Mouse (Mus musculus) megakaryocyte, embryonic 14.5 days (primary cell): ENCODE data around the gene Unc13d. TPM values are rescaled to one million over a fixed set of nuclear protein-coding genes. Genes with fewer than 3 reads are reported as not detected.
A peak's percentile ranks its signal among the peaks of the same experiment; 100 is the strongest.

Experiments used
- H3K27me3 ChIP-seq: replicated peaks from 2 replicates; pipeline ENCODE3; 2012; ENCODE audit warnings: inconsistent platforms
- H3K36me3 ChIP-seq: replicated peaks from 2 replicates; pipeline ENCODE3; 2012; ENCODE audit warnings: low read length, inconsistent platforms, mixed read lengths
- H3K4me1 ChIP-seq: 2 replicates; pipeline ENCODE4 v1.6.1; 2012; ENCODE audit warnings: inconsistent platforms
- H3K4me3 ChIP-seq: replicated peaks from 2 replicates; pipeline ENCODE3; 2012; ENCODE audit warnings: moderate library complexity, mild to moderate bottlenecking, inconsistent platforms
- H3K9me3 ChIP-seq: 2 replicates; pipeline ENCODE4 v1.6.1; 2012; ENCODE audit warnings: inconsistent platforms
- FLI1 ChIP-seq: IDR thresholded peaks from 2 replicates; pipeline ENCODE4 v1.6.1; 2012; ENCODE audit warnings: low read length, inconsistent platforms, mixed read lengths
- GATA1 ChIP-seq: IDR thresholded peaks from 3 replicates; pipeline ENCODE4 v1.6.1; 2012; ENCODE audit warnings: mixed read lengths, low read length, inconsistent platforms, borderline replicate concordance
- polyA plus RNA-seq: library from polyadenylated mRNA; stranded (reverse); fragments of >175 nt; gene quantifications from 2 replicates; pipeline ENCODE4 v1.2.3, GENCODE M21; 2012; ENCODE audit warnings: low replicate concordance; ENCODE audit not compliant: insufficient read depth

The Unc13d gene
- polyA plus RNA-seq, 1 experiment, result 221 TPM

DNA sequence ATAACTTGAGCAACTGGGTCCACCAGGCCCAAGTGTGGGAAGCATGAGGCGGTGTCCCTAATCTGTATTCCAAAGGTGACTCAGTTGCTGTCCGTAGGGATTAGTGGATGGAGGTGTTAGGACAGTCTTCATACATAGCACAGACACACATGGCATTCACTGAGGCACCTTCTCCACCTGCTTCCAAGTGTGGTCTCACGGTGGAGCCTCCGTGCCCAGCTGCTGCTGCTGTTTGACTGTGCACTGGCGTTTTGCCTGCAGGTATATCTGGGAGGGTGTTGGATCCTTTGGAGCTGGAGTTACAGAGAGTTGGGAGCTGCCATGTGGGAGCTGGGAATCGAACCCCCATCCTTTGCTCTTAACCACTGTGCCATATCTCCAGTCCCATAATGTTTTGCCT lies 43.2 kb downstream of the Unc13d start:
- H3K4me1 ChIP-seq, result peaks cover 59% of the 10 kb centered on the region
- H3K4me3 ChIP-seq, result peak overlapping the region; percentile 29
- H3K27me3 ChIP-seq, result no peaks in the 10 kb centered on the region
- TF ChIP-seq GATA1 (no peak), FLI1 (no peak)
- H3K9me3 ChIP-seq, result no peaks in the 10 kb centered on the region
- H3K36me3 ChIP-seq, result peaks cover 57% of the 10 kb centered on the region

DNA sequence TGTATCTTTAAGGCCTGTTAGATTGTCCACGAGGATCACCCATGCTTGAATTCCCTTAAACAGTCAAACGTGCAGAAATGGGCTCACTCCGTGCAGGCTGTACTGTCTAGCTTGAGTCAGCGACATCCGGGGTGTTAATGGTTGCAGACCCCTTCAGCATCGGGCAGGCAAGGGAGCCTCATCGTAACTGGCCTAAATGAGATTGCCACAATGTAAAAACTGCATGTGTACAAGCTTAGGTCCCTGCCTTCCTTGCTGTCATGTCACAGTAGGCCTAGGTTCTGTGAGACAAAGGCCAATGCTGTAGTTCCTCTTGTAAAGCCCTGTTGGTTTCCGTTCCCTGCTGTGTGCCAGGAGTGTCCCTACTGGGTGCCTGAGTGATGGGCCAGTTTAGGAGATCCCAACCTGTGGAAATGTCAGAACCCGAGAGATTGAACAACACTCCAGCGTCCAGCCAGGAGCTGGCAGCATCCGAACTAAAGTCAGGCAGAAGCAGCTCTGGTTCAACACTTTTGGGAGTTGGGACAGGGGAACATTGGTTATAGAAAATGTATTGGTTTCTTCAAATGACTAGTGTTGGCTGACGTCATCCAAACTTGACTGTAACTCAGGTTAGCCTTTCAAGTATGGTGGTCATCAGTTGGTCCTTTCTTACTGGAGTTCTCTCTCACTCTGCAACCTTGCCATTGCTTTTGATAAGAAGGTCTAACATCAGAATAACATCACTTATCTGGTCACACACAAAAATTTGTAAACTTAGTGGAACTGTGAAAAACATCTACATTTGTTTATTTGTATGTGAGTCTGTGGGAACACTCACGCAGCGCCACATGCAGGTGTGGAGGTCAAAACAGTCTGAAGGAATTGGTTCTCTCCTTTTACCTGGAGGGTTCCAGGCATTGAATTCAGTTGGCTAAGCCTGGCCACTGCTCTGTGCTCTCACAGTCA lies 46.6 kb downstream of the Unc13d start:
- Histone ChIP-seq H3K4me1 (peaks cover 65% of the 10 kb centered on the region), H3K27me3 (no peaks in the 10 kb centered on the region)
- no peak for TF ChIP-seq GATA1
- no peak for TF ChIP-seq FLI1

GRCm38 (mm10) chr11:116030088-116030897 lies 47.5 kb downstream of the Unc13d start, which contains the start of gene Unk:
Unk (plus strand) TSS chr11:116030322.
- TF ChIP-seq GATA1 (no peak), FLI1 (no peak)
- Histone ChIP-seq H3K4me1 (peaks cover 67% of the 10 kb centered on the region), H3K4me3 (peak within 1 kb of the TSS; percentile 92), H3K9me3 (no peaks in the 10 kb centered on the region), H3K36me3 (peaks cover 28% of the 10 kb centered on the region), H3K27me3 (no peaks in the 10 kb centered on the region)

More for the DNA sequence above, 46.6 kb downstream of the Unc13d start:
- Histone ChIP-seq H3K9me3 (no peaks in the 10 kb centered on the region), H3K4me3 (peak overlapping the region; percentile 92), H3K36me3 (peaks cover 28% of the 10 kb centered on the region)

DNA sequence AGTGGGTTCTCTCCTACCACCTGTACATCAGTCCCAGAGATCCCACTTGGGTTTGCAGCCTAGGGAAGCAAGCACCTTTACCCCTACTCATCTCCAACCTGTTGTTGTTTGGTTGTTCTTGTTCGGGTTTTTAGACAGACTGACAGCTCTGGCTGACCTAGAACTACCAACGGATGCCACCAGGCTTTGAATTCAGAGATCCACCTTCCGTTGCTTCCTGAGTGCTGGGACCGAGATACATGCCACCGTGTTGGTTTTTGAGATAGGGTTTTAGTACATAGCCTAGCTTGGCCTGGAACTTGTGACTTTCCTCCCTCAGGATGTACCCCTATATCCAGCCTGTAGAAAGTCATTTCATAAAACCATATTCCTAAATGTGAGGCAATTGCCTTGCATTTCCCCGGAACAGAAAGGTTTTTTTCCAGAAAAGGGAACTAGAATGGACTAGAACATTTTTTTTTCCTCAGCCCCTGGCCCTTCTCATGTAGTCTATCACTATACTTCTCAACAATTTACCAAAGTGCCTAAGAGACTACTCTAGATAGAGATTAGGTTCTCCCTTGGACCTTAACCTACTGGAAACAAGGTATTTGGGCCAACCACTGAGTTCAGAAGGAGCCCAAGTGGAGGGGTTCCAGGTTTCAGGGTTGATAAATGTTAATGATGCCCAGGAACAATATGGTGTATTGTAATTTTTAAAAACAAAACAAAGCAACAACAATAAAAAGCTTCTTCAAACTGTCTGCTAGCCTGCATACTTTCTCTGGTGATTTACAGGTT lies 48.5 kb downstream of the Unc13d start:
- Histone ChIP-seq H3K27me3 (no peaks in the 10 kb centered on the region), H3K9me3 (no peaks in the 10 kb centered on the region), H3K4me1 (peaks cover 63% of the 10 kb centered on the region), H3K4me3 (peak overlapping the region; percentile 92), H3K36me3 (peaks cover 20% of the 10 kb centered on the region)
- no peak for TF ChIP-seq FLI1
- TF ChIP-seq GATA1, result no peak

DNA sequence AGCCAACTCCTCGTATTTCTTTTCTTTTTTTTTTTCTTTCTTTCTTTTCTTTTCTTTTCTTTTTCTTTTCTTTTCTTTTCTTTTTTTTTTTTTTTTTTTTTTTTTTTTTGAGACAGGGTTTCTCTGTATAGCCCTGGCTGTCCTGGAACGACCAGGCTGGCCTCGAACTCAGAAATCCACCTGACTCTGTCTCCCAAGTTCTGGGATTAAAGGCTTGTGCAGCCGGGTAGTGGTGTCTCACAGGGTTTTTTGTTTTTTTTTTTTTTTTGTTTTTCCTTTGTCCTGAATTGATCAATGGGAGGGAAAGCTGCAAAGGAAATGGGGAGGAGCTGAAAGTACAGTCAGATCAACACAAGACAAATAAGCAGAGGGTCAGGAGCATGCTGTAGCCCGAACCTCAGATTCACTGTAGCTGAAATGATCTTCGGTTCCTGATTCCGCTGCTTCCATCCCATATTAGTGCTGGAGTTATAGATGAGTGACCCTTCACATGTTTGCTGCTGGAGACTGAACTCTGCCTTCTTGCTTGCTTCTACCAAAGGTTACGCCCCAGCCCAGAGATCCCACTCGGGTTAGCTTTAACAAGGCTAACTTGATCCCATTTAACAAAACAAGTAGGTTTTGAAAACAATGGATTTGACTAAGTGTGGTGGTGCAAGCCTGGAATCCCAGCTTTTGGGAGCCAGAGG lies 49.4 kb downstream of the Unc13d start:
- Histone ChIP-seq H3K9me3 (no peaks in the 10 kb centered on the region), H3K36me3 (peaks cover 18% of the 10 kb centered on the region), H3K4me1 (peaks cover 60% of the 10 kb centered on the region), H3K4me3 (peak overlapping the region; percentile 72), H3K27me3 (no peaks in the 10 kb centered on the region)
- TF ChIP-seq FLI1, result no peak
- no peak for TF ChIP-seq GATA1

GRCm38 (mm10) chr11:116027756-116028155 lies 50.0 kb downstream of the Unc13d start, which contains the start of gene H3f3b:
H3f3b (minus strand) TSS chr11:116027962.
- H3K27me3 ChIP-seq, result no peaks in the 10 kb centered on the region
- peaks cover 14% of the 10 kb centered on the region for H3K36me3 ChIP-seq
- TF ChIP-seq GATA1 (no peak), FLI1 (no peak)
- no peaks in the 10 kb centered on the region for H3K9me3 ChIP-seq
- H3K4me3 ChIP-seq, result peak within 1 kb of the TSS; percentile 87
- H3K4me1 ChIP-seq, result peaks cover 55% of the 10 kb centered on the region

- Histone ChIP-seq H3K4me3 (peak overlapping the region; percentile 56), H3K9me3 (no peaks in the 10 kb centered on the region), H3K36me3 (peaks cover 22% of the 10 kb centered on the region), H3K27me3 (no peaks in the 10 kb centered on the region), H3K4me1 (peaks cover 44% of the 10 kb centered on the region)
- no peak for TF ChIP-seq GATA1
- TF ChIP-seq FLI1, result no peak
Measured at GRCm38 (mm10) chr11:116025056-116025845, 52.5 kb downstream of the Unc13d start.

- Histone ChIP-seq H3K36me3 (peaks cover 24% of the 10 kb centered on the region), H3K27me3 (no peaks in the 10 kb centered on the region), H3K4me1 (peaks cover 44% of the 10 kb centered on the region), H3K4me3 (peak overlapping the region; percentile 94), H3K9me3 (no peaks in the 10 kb centered on the region)
- TF ChIP-seq FLI1, result no peak
- no peak for TF ChIP-seq GATA1
Measured at GRCm38 (mm10) chr11:116024356-116024808, 53.4 kb downstream of the Unc13d start.
